Mouse (Mus musculus) cerebellum, adult 2 months (tissue): ENCODE measurements around the gene Castor1.

Experiments
- CTCF ChIP-seq: fragments of 200-500 bp; IDR thresholded peaks from 2 replicates; pipeline ENCODE4 v1.5.1; 2011; ENCODE audit warnings: low read depth, mild to moderate bottlenecking, control low read depth, low read length, moderate library complexity, borderline replicate concordance; ENCODE audit not compliant: insufficient read depth
- POLR2A ChIP-seq: fragments of 200-500 bp; IDR thresholded peaks from 2 replicates; pipeline ENCODE4 v1.6.1; 2011; ENCODE audit warnings: low read length, control low read depth, borderline replicate concordance; ENCODE audit not compliant: insufficient read depth

- no peak for TF ChIP-seq CTCF
- no peak for TF ChIP-seq POLR2A
Measured at GRCm38 (mm10) chr11:4222046-4222950, 4.3 kb downstream of the Castor1 start.
